Mouse (Mus musculus): ENCODE results near the gene Nfix. TPM values are rescaled to one million over a fixed set of nuclear protein-coding genes. Genes with fewer than 3 reads are reported as not detected.

The Nfix gene
- polyA plus RNA-seq, 1 experiment from 2014 or later = 61.4 TPM

- H3K36me3 ChIP-seq = peaks cover 40% of the 10 kb centered on the region
- no peaks in the 10 kb centered on the region for H3K9me3 ChIP-seq (replicated peaks)
- peaks cover 77% of the 10 kb centered on the region for H3K4me1 ChIP-seq
- ATAC-seq (ENCODE audit: insufficient number of reproducible peaks, low FRiP score, low TSS enrichment, low read depth) = no peak
- peaks cover 9% of the 10 kb centered on the region for H3K27me3 ChIP-seq
- 90% methylated on average over 8 of the region's 8 CpGs for WGBS
- no peak overlapping the region for H3K9ac ChIP-seq
- no peak overlapping the region for H3K4me2 ChIP-seq (replicated peaks)
- H3K4me3 ChIP-seq (replicated peaks) = no peak overlapping the region
- no peak overlapping the region for H3K27ac ChIP-seq (replicated peaks)
Observed at GRCm38 (mm10) chr8:84769324-84769723, 30.8 kb downstream of the Nfix start.

GRCm38 (mm10) chr8:84768343-84769095, 31.6 kb downstream of the Nfix start:
- Histone ChIP-seq H3K27me3 (peaks cover 15% of the 10 kb centered on the region), H3K9ac (no peak overlapping the region), H3K36me3 (peaks cover 47% of the 10 kb centered on the region), H3K4me2 (replicated peaks) (no peak overlapping the region), H3K4me1 (peaks cover 84% of the 10 kb centered on the region), H3K4me3 (replicated peaks) (no peak overlapping the region), H3K9me3 (replicated peaks) (no peaks in the 10 kb centered on the region), H3K27ac (replicated peaks) (no peak overlapping the region)
- ATAC-seq (ENCODE audit: insufficient number of reproducible peaks, low FRiP score, low TSS enrichment, low read depth) = no peak
- 88% methylated on average over 14 of the region's 14 CpGs for WGBS

- Histone ChIP-seq H3K4me3 (replicated peaks) (no peak overlapping the region), H3K9me3 (replicated peaks) (no peaks in the 10 kb centered on the region), H3K36me3 (peaks cover 54% of the 10 kb centered on the region), H3K27ac (replicated peaks) (no peak overlapping the region), H3K9ac (no peak overlapping the region), H3K27me3 (peaks cover 15% of the 10 kb centered on the region), H3K4me1 (peaks cover 71% of the 10 kb centered on the region), H3K4me2 (replicated peaks) (no peak overlapping the region)
- no peak for ATAC-seq (ENCODE audit: insufficient number of reproducible peaks, low FRiP score, low TSS enrichment, low read depth)
- whole genome bisulfite sequencing = 82% methylated on average over 10 of the region's 10 CpGs
Observed at GRCm38 (mm10) chr8:84767221-84767620, 32.9 kb downstream of the Nfix start.

- 56% methylated on average over 9 of the region's 9 CpGs for WGBS
- H3K9me3 ChIP-seq (replicated peaks) = no peaks in the 10 kb centered on the region
- 0 out of 2 replicates have a peak overlapping the region, but pooled peaks have one; percentile 11 for H3K27ac ChIP-seq (replicated peaks)
- H3K9ac ChIP-seq = no peak overlapping the region
- no peak overlapping the region for H3K4me3 ChIP-seq (replicated peaks)
- H3K27me3 ChIP-seq = peaks cover 15% of the 10 kb centered on the region
- peaks cover 54% of the 10 kb centered on the region for H3K36me3 ChIP-seq
- ATAC-seq (ENCODE audit: insufficient number of reproducible peaks, low FRiP score, low TSS enrichment, low read depth) = no peak
- peaks cover 68% of the 10 kb centered on the region for H3K4me1 ChIP-seq
- H3K4me2 ChIP-seq (replicated peaks) = no peak overlapping the region
Observed at GRCm38 (mm10) chr8:84766422-84766821, 33.7 kb downstream of the Nfix start.

- WGBS = 27% methylated on average over 10 of the region's 10 CpGs
- Histone ChIP-seq H3K4me3 (replicated peaks) (no peak overlapping the region), H3K4me1 (peaks cover 68% of the 10 kb centered on the region), H3K9me3 (replicated peaks) (no peaks in the 10 kb centered on the region), H3K27me3 (peaks cover 15% of the 10 kb centered on the region; the same call in 1 of the 2 replicates), H3K4me2 (replicated peaks) (no peak overlapping the region), H3K36me3 (peaks cover 54% of the 10 kb centered on the region), H3K9ac (no peak overlapping the region), H3K27ac (replicated peaks) (peak overlapping the region; percentile 11; the same call in 1 of the 2 replicates)
- ATAC-seq (ENCODE audit: insufficient number of reproducible peaks, low FRiP score, low TSS enrichment, low read depth) = no peak
Observed at GRCm38 (mm10) chr8:84765629-84766028, 34.5 kb downstream of the Nfix start.

- Histone ChIP-seq H3K4me1 (peaks cover 67% of the 10 kb centered on the region), H3K4me3 (replicated peaks) (no peak overlapping the region), H3K9me3 (replicated peaks) (no peaks in the 10 kb centered on the region), H3K4me2 (replicated peaks) (no peak overlapping the region), H3K27ac (replicated peaks) (0 out of 2 replicates have a peak overlapping the region, but pooled peaks have one; percentile 11), H3K36me3 (peaks cover 51% of the 10 kb centered on the region), H3K27me3 (peaks cover 15% of the 10 kb centered on the region; the same call in 1 of the 2 replicates), H3K9ac (no peak overlapping the region)
- WGBS = 69% methylated on average over 17 of the region's 17 CpGs
- ATAC-seq (ENCODE audit: insufficient number of reproducible peaks, low FRiP score, low TSS enrichment, low read depth) = no peak
Observed at GRCm38 (mm10) chr8:84764870-84765495, 35.2 kb downstream of the Nfix start.

GRCm38 (mm10) chr8:84764100-84764499, 36.0 kb downstream of the Nfix start:
- Histone ChIP-seq H3K27ac (replicated peaks) (no peak overlapping the region), H3K9ac (no peak overlapping the region), H3K27me3 (peaks cover 15% of the 10 kb centered on the region; the same call in 1 of the 2 replicates), H3K4me2 (replicated peaks) (no peak overlapping the region), H3K36me3 (peaks cover 42% of the 10 kb centered on the region), H3K4me3 (replicated peaks) (no peak overlapping the region), H3K4me1 (peaks cover 67% of the 10 kb centered on the region), H3K9me3 (replicated peaks) (no peaks in the 10 kb centered on the region)
- ATAC-seq (ENCODE audit: insufficient number of reproducible peaks, low FRiP score, low TSS enrichment, low read depth) = no peak
- 57% methylated on average over 4 of the region's 4 CpGs for WGBS

GRCm38 (mm10) chr8:84760901-84761300, 39.2 kb downstream of the Nfix start:
- Histone ChIP-seq H3K36me3 (peaks cover 41% of the 10 kb centered on the region), H3K4me1 (peaks cover 73% of the 10 kb centered on the region), H3K9me3 (replicated peaks) (no peaks in the 10 kb centered on the region), H3K9ac (no peak overlapping the region), H3K4me2 (replicated peaks) (no peak overlapping the region), H3K4me3 (replicated peaks) (no peak overlapping the region), H3K27ac (replicated peaks) (0 out of 2 replicates have a peak overlapping the region, but pooled peaks have one; percentile 22), H3K27me3 (peaks cover 12% of the 10 kb centered on the region; the same call in 1 of the 2 replicates)
- ATAC-seq (ENCODE audit: insufficient number of reproducible peaks, low FRiP score, low TSS enrichment, low read depth) = 0 out of 2 replicates have a peak, but pooled peaks have one; percentile 40
- 38% methylated on average over 2 of the region's 2 CpGs for WGBS

- peaks cover 7% of the 10 kb centered on the region; the same call in 1 of the 2 replicates for H3K27me3 ChIP-seq
- peaks cover 43% of the 10 kb centered on the region for H3K36me3 ChIP-seq
- 0 out of 2 replicates have a peak, but pooled peaks have one; percentile 6 for ATAC-seq (ENCODE audit: insufficient number of reproducible peaks, low FRiP score, low TSS enrichment, low read depth)
- no peak overlapping the region for H3K9ac ChIP-seq
- no peaks in the 10 kb centered on the region for H3K9me3 ChIP-seq (replicated peaks)
- peaks cover 68% of the 10 kb centered on the region for H3K4me1 ChIP-seq
- 0 out of 2 replicates have a peak overlapping the region, but pooled peaks have one; percentile 22 for H3K27ac ChIP-seq (replicated peaks)
- H3K4me2 ChIP-seq (replicated peaks) = no peak overlapping the region
- H3K4me3 ChIP-seq (replicated peaks) = no peak overlapping the region
- WGBS = 43% methylated on average over 7 of the region's 7 CpGs
Observed at GRCm38 (mm10) chr8:84760405-84760805, 39.7 kb downstream of the Nfix start.

GRCm38 (mm10) chr8:84759718-84760117, 40.4 kb downstream of the Nfix start:
- WGBS = 85% methylated on average over 10 of the region's 10 CpGs
- Histone ChIP-seq H3K4me3 (replicated peaks) (no peak overlapping the region), H3K36me3 (peaks cover 43% of the 10 kb centered on the region), H3K4me1 (peaks cover 62% of the 10 kb centered on the region), H3K27me3 (peaks cover 7% of the 10 kb centered on the region; the same call in 1 of the 2 replicates), H3K4me2 (replicated peaks) (no peak overlapping the region), H3K27ac (replicated peaks) (no peak overlapping the region), H3K9ac (no peak overlapping the region), H3K9me3 (replicated peaks) (no peaks in the 10 kb centered on the region)
- ATAC-seq (ENCODE audit: insufficient number of reproducible peaks, low FRiP score, low TSS enrichment, low read depth) = no peak

- peaks cover 56% of the 10 kb centered on the region for H3K4me1 ChIP-seq
- no peaks in the 10 kb centered on the region for H3K9me3 ChIP-seq (replicated peaks)
- ATAC-seq (ENCODE audit: insufficient number of reproducible peaks, low FRiP score, low TSS enrichment, low read depth) = no peak
- no peak overlapping the region for H3K27ac ChIP-seq (replicated peaks)
- H3K9ac ChIP-seq = no peak overlapping the region
- no peak overlapping the region for H3K4me2 ChIP-seq (replicated peaks)
- peaks cover 37% of the 10 kb centered on the region for H3K36me3 ChIP-seq
- WGBS = 68% methylated on average over 7 of the region's 7 CpGs
- no peak overlapping the region for H3K4me3 ChIP-seq (replicated peaks)
- H3K27me3 ChIP-seq = 0 out of 2 replicates have a peak, but pooled peaks cover 4% of the 10 kb centered on the region
Observed at GRCm38 (mm10) chr8:84759126-84759525, 41.0 kb downstream of the Nfix start.
